Mouse (Mus musculus) limb, embryonic 11.5 days (tissue): ENCODE measurements around the gene Kbtbd7. TPM values are rescaled to one million over a fixed set of nuclear protein-coding genes. Genes with fewer than 3 reads are reported as not detected.

Experiments
- ATAC-seq: fragments of 200-750 bp; cut with Nextera tagmentation; 2 replicates; pipeline ENCODE4 v1.8.0; 2017; ENCODE audit warnings: low read depth; ENCODE audit not compliant: insufficient number of reproducible peaks, low FRiP score, low TSS enrichment
- DNase-seq: peaks from one replicate; pipeline ENCODE4 v3.0.0-alpha.2; 2015; ENCODE audit warnings: low spot score
- H3K27ac ChIP-seq: fragments of 300-500 bp; sonication (generic); replicated peaks from 2 replicates; pipeline ENCODE4 v1.5.1; 2014; ENCODE audit warnings: low read depth, mild to moderate bottlenecking, low read length
- H3K27me3 ChIP-seq: fragments of 300-500 bp; sonication (generic); 2 replicates; pipeline ENCODE4 v1.6.1; 2014; ENCODE audit warnings: mild to moderate bottlenecking, low read length, mixed read lengths; ENCODE audit not compliant: control insufficient read depth, insufficient read depth
- H3K36me3 ChIP-seq: fragments of 300-500 bp; sonication (generic); 2 replicates; pipeline ENCODE4 v1.6.1; 2014; ENCODE audit warnings: mild to moderate bottlenecking, low read length, moderate library complexity, mixed read lengths; ENCODE audit not compliant: control insufficient read depth, insufficient read depth
- H3K4me1 ChIP-seq: fragments of 300-500 bp; sonication (generic); 2 replicates; pipeline ENCODE4 v1.6.1; 2014; ENCODE audit warnings: low read length, mixed read lengths; ENCODE audit not compliant: control insufficient read depth, insufficient read depth
- H3K4me2 ChIP-seq: fragments of 300-500 bp; sonication (generic); 2 replicates; pipeline ENCODE4 v1.6.1; 2014; ENCODE audit warnings: low read depth, mild to moderate bottlenecking, moderate library complexity; ENCODE audit not compliant: severe bottlenecking
- H3K4me3 ChIP-seq: fragments of 300-500 bp; sonication (generic); 2 replicates; pipeline ENCODE4 v1.5.1; 2014; ENCODE audit warnings: low read depth, low read length
- H3K9ac ChIP-seq: fragments of 300-500 bp; sonication (generic); 2 replicates; pipeline ENCODE4 v1.6.1; 2014; ENCODE audit warnings: mild to moderate bottlenecking, low read length
- H3K9me3 ChIP-seq: fragments of 300-500 bp; sonication (generic); 2 replicates; pipeline ENCODE4 v1.6.1; 2016; ENCODE audit warnings: low read length; ENCODE audit not compliant: control insufficient read depth
- WGBS: fragments of 180-500 bp; shearing (Covaris S2); extraction: QIAGEN DNeasy Blood & Tissue Kit; methylation state at CpG from one replicate; pipeline ENCODE4 v1.1.7; 2014; 5-methylcytosine and 5-hydroxymethylcytosine counted together
- polyA plus RNA-seq: library from polyadenylated mRNA; unstranded; fragments of >200 nt; fragmentation: Nextera tagmentation; extraction: Ambion mirVana; gene quantifications from 2 replicates; pipeline ENCODE4 v1.2.1, GENCODE M21; 2014

The Kbtbd7 gene
- 18.7 and 20.8 TPM in 2 replicates for polyA plus RNA-seq

GRCm38 (mm10) chr14:79425979-79426729, at the start of gene Kbtbd7:
Kbtbd7 (plus strand) TSS chr14:79426511.
- no peaks in the 10 kb centered on the region for H3K4me1 ChIP-seq
- peak within 1 kb of the TSS; percentile 48 for H3K4me2 ChIP-seq
- 0 out of 2 replicates have a peak within 1 kb of the TSS, but pooled peaks have one; percentile 30 for H3K27ac ChIP-seq
- peaks cover 7% of the 10 kb centered on the region for H3K36me3 ChIP-seq
- DNase-seq (peak; percentile 93), ATAC-seq (peak; percentile 96)
- H3K4me3 ChIP-seq: peak within 1 kb of the TSS; percentile 42
- H3K27me3 ChIP-seq: no peaks in the 10 kb centered on the region
- under 1% methylated on average over 44 of the region's 44 CpGs for WGBS
- H3K9me3 ChIP-seq: peaks cover 4% of the 10 kb centered on the region; the same call in 1 of the 2 replicates
- peak within 1 kb of the TSS; percentile 72 for H3K9ac ChIP-seq

- Histone ChIP-seq H3K4me2 (no peak overlapping the region), H3K27me3 (no peaks in the 10 kb centered on the region), H3K27ac (no peak overlapping the region), H3K9ac (no peak overlapping the region), H3K36me3 (peaks cover 8% of the 10 kb centered on the region; the same call in 1 of the 2 replicates), H3K4me1 (no peaks in the 10 kb centered on the region), H3K9me3 (no peaks in the 10 kb centered on the region), H3K4me3 (no peak overlapping the region)
- DNase-seq (no peak), ATAC-seq (no peak)
These were observed 49.3 kb upstream of the Kbtbd7 start for GRCm38 (mm10) chr14:79377041-79377440.

- peaks cover 6% of the 10 kb centered on the region; the same call in 1 of the 2 replicates for H3K36me3 ChIP-seq
- ATAC-seq: no peak
- H3K9me3 ChIP-seq: no peaks in the 10 kb centered on the region
- no peaks in the 10 kb centered on the region for H3K4me1 ChIP-seq
- no peaks in the 10 kb centered on the region for H3K27me3 ChIP-seq
- DNase-seq: no peak
- no peak overlapping the region for H3K4me2 ChIP-seq
- no peak overlapping the region for H3K9ac ChIP-seq
- H3K27ac ChIP-seq: no peak overlapping the region
- no peak overlapping the region for H3K4me3 ChIP-seq
- 93% methylated on average over 7 of the region's 7 CpGs for WGBS
These were observed 43.2 kb upstream of the Kbtbd7 start for GRCm38 (mm10) chr14:79383120-79383519.

- WGBS: 94% methylated on average over 3 of the region's 3 CpGs
- H3K4me1 ChIP-seq: peaks cover 2% of the 10 kb centered on the region; the same call in 1 of the 2 replicates
- H3K9me3 ChIP-seq: no peaks in the 10 kb centered on the region
- no peak for ATAC-seq
- 0 out of 2 replicates have a peak, but pooled peaks cover 2% of the 10 kb centered on the region for H3K36me3 ChIP-seq
- no peak for DNase-seq
- no peak overlapping the region for H3K9ac ChIP-seq
- H3K4me3 ChIP-seq: no peak overlapping the region
- H3K4me2 ChIP-seq: no peak overlapping the region
- H3K27ac ChIP-seq: no peak overlapping the region
- H3K27me3 ChIP-seq: no peaks in the 10 kb centered on the region
These were observed 38.0 kb upstream of the Kbtbd7 start for GRCm38 (mm10) chr14:79388304-79388703.

GRCm38 (mm10) chr14:79389438-79390264, 36.7 kb upstream of the Kbtbd7 start:
- Histone ChIP-seq H3K27ac (peak overlapping the region; percentile 98), H3K9me3 (no peaks in the 10 kb centered on the region), H3K9ac (peak overlapping the region; percentile 97), H3K4me2 (peak overlapping the region; percentile 53), H3K36me3 (0 out of 2 replicates have a peak, but pooled peaks cover 2% of the 10 kb centered on the region), H3K4me1 (peaks cover 2% of the 10 kb centered on the region; the same call in 1 of the 2 replicates), H3K4me3 (peak overlapping the region; percentile 87), H3K27me3 (no peaks in the 10 kb centered on the region)
- ATAC-seq: no peak
- DNase-seq: no peak
- WGBS: 2% methylated on average over 16 of the region's 16 CpGs

GRCm38 (mm10) chr14:79390265-79390926, 35.9 kb upstream of the Kbtbd7 start, which contains the start of gene Naa16:
Naa16 (minus strand) TSS chr14:79390778.
- DNase-seq (peak; percentile 98), ATAC-seq (peak; percentile 97)
- Histone ChIP-seq H3K36me3 (0 out of 2 replicates have a peak, but pooled peaks cover 2% of the 10 kb centered on the region), H3K27ac (peak within 1 kb of the TSS; percentile 98), H3K27me3 (no peaks in the 10 kb centered on the region), H3K4me2 (peak within 1 kb of the TSS; percentile 53), H3K9ac (peak within 1 kb of the TSS; percentile 97), H3K4me1 (peaks cover 2% of the 10 kb centered on the region; the same call in 1 of the 2 replicates), H3K9me3 (no peaks in the 10 kb centered on the region), H3K4me3 (peak within 1 kb of the TSS; percentile 87)
- WGBS: under 1% methylated on average over 65 of the region's 71 CpGs

- ATAC-seq (no peak), DNase-seq (no peak)
- Histone ChIP-seq H3K36me3 (no peaks in the 10 kb centered on the region), H3K27me3 (no peaks in the 10 kb centered on the region), H3K9ac (no peak overlapping the region), H3K9me3 (no peaks in the 10 kb centered on the region), H3K27ac (no peak overlapping the region), H3K4me2 (no peak overlapping the region), H3K4me1 (peaks cover 2% of the 10 kb centered on the region; the same call in 1 of the 2 replicates), H3K4me3 (no peak overlapping the region)
- 77% methylated on average over 1 of the region's 1 CpGs for WGBS
These were observed 33.0 kb upstream of the Kbtbd7 start for GRCm38 (mm10) chr14:79393289-79393688.

- Histone ChIP-seq H3K27ac (no peak overlapping the region), H3K36me3 (no peaks in the 10 kb centered on the region), H3K27me3 (no peaks in the 10 kb centered on the region), H3K9me3 (no peaks in the 10 kb centered on the region), H3K4me3 (no peak overlapping the region), H3K4me2 (no peak overlapping the region), H3K9ac (no peak overlapping the region), H3K4me1 (no peaks in the 10 kb centered on the region)
- no peak for ATAC-seq
- peak; percentile 57 for DNase-seq
These were observed 31.7 kb upstream of the Kbtbd7 start for GRCm38 (mm10) chr14:79394564-79394963.
